Mouse (Mus musculus) C2C12 (cell line): ENCODE results near the gene Zbtb17. TPM values are rescaled to one million over a fixed set of nuclear protein-coding genes. Genes with fewer than 3 reads are reported as not detected.

Experiments used
- H3K27me3 ChIP-seq: one replicate; pipeline ENCODE4 v1.6.1; 2011; ENCODE audit not compliant: control insufficient read depth, insufficient read depth, insufficient read length
- H3K36me3 ChIP-seq: one replicate; pipeline ENCODE4 v1.6.1; 2011; ENCODE audit not compliant: control insufficient read depth, insufficient read depth
- H3K4me3 ChIP-seq: one replicate; pipeline ENCODE4 v1.5.1; 2011; ENCODE audit warnings: mild to moderate bottlenecking, control low read depth; ENCODE audit not compliant: poor library complexity, insufficient read depth, severe bottlenecking
- H3K79me2 ChIP-seq: one replicate; pipeline ENCODE4 v1.6.1; 2011; ENCODE audit not compliant: control insufficient read depth, insufficient read depth
- H3K79me3 ChIP-seq: one replicate; pipeline ENCODE4 v1.6.1; 2011; ENCODE audit warnings: low read depth, control low read depth
- H3ac ChIP-seq: one replicate; pipeline ENCODE3; 2011; ENCODE audit warnings: low read depth; ENCODE audit not compliant: control insufficient read depth, insufficient read length
- CEBPB ChIP-seq: IDR thresholded peaks from one replicate; pipeline ENCODE4 v1.6.1; 2011; ENCODE audit warnings: low read depth, mild to moderate bottlenecking, control low read depth, moderate library complexity
- CTCF ChIP-seq: IDR thresholded peaks from one replicate; pipeline ENCODE4 v1.5.1; 2011; ENCODE audit not compliant: control insufficient read depth, insufficient read depth, insufficient read length
- FOSL1 ChIP-seq: IDR thresholded peaks from one replicate; pipeline ENCODE4 v1.8.0; 2011; ENCODE audit warnings: mild to moderate bottlenecking, low read length; ENCODE audit not compliant: poor library complexity, insufficient read depth, severe bottlenecking
- MAX ChIP-seq: IDR thresholded peaks from one replicate; pipeline ENCODE4 v1.6.1; 2011; ENCODE audit warnings: mild to moderate bottlenecking, control low read depth
- MYOD1 ChIP-seq: IDR thresholded peaks from one replicate; pipeline ENCODE4 v1.6.1; 2011; ENCODE audit warnings: low read depth; ENCODE audit not compliant: control insufficient read depth, insufficient read length
- MYOG ChIP-seq: IDR thresholded peaks from one replicate; pipeline ENCODE4 v1.6.1; 2011; ENCODE audit not compliant: control insufficient read depth, insufficient read length; ENCODE audit errors: extremely low read depth
- USF1 ChIP-seq: IDR thresholded peaks from one replicate; pipeline ENCODE4 v1.6.1; 2011; ENCODE audit warnings: low read depth, mild to moderate bottlenecking, control low read depth, moderate library complexity
- polyA plus RNA-seq: library from polyadenylated mRNA; unstranded; fragments of >200 nt; fragmentation: generic; extraction: Trizol; gene quantifications from one replicate; pipeline ENCODE4 v1.2.1, GENCODE M21; 2012; ENCODE audit warnings: missing spikeins

Zbtb17 gene
- polyA plus RNA-seq, 1 experiment: 30.3 TPM

- Histone ChIP-seq H3K79me3 (no peaks in the 10 kb centered on the region), H3K36me3 (no peaks in the 10 kb centered on the region), H3K79me2 (no peaks in the 10 kb centered on the region), H3K27me3 (no peaks in the 10 kb centered on the region), H3ac (no peak overlapping the region), H3K4me3 (no peak overlapping the region)
- TF ChIP-seq FOSL1 (no peak), MYOG (no peak), USF1 (no peak), CTCF (no peak), MYOD1 (no peak), MAX (no peak), CEBPB (no peak)
These were observed 20.6 kb upstream of the Zbtb17 start for GRCm38 (mm10) chr4:141423691-141424431.

DNA sequence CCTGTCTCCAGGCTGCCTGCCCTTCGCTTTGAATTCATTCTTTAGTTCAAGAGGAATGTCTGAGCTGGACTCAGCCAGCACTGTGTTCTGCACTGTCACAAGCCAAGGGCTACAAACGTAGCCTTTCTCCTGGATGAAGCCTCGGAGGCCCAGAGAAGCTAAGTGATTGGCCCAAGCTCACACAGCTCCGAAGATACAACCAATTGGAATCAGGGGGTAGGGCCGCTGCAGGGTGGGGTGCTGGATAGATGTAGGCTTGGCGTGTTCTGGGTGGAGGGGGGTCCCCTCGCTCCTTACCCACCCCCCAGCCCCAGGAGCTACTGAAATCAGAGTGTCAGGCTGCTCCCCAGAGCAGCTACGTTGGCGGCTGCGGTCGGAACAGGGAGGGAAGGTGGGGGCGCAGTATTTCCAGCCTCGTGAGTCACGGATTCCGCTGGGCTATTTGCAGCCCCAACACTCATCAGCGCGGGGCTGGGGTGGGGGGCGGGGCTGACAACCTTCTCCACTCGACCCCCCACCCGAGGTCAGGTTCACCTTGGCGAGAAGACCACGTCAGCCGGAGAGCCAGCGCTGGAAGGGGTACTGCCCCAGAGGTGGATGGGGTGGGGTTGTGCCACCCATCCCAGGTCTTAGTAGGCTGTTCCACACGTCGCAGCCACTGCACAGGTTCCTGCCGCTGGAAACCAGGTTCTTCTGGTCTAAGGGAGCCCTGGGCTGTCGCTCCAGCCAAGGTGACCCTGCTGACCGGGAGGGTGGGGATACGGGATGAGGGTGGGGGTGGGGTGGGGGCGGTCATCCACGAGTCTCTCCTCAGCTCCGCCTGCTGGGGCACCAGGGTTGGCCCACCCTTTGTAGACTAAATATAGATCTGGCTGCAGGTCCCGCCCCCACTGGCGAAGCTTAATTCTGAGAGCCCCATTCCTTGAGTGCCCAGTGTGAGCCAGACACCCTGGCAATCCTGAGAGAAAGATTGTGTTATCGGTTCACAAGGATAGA, 18.7 kb upstream of the Zbtb17 start:
- H3K36me3 ChIP-seq: no peaks in the 10 kb centered on the region
- peak; percentile 8 for TF ChIP-seq FOSL1
- TF ChIP-seq MYOG: no peak
- no peak for TF ChIP-seq MYOD1
- TF ChIP-seq CTCF: no peak
- no peak for TF ChIP-seq MAX
- no peaks in the 10 kb centered on the region for H3K79me2 ChIP-seq
- no peaks in the 10 kb centered on the region for H3K27me3 ChIP-seq
- H3K79me3 ChIP-seq: no peaks in the 10 kb centered on the region
- H3K4me3 ChIP-seq: peak overlapping the region; percentile 26
- peak overlapping the region; percentile 63 for H3ac ChIP-seq

DNA sequence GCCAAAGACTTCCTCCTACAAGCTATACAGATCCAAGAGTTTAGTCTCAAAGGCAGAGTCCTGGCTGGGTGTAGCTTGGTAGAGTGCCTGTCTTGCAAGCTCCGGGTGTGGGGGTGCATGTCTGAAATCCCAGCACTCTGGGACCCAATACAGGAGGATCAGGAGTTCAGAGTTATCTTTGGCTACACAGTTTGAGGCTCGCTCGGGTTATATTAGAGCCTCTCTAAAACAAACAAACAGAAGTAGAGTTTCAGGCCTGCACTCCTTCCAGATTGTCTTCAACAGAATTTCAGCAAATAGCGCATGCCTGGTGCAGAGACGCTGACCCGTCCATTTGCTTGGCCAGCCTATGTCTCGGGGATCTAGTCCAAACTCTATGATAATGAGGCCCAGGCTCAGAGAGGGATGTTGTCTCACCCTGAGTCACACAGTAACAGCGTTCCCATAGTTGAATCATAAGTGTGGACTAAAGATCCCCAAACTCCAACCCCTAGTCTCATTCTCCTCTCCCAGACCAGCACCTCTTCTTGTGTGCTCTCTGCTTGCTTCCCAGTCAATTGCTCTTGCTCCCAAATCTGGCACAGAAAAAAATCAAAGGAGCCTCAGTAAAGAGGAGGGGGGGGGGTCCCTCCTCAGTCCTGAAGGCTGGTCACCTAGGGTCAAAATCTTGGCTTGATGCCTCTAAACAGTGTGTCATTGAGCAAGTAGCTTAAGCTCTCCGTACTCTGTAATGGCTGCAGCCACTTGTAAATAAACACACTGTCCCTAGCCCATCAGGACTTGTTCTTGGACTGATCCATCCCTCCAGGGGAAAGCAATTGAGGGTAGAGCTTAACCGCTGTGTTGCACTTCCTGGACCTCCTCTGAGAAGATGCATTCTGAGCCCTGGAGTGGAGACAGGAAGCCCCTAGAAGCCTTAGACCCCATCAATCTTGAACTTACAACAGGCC, 17.4 kb upstream of the Zbtb17 start:
- Histone ChIP-seq H3K79me3 (no peaks in the 10 kb centered on the region), H3K4me3 (no peak overlapping the region), H3K36me3 (no peaks in the 10 kb centered on the region), H3K27me3 (no peaks in the 10 kb centered on the region), H3K79me2 (no peaks in the 10 kb centered on the region), H3ac (no peak overlapping the region)
- TF ChIP-seq USF1 (no peak), MYOD1 (no peak), MAX (no peak), MYOG (no peak), CTCF (no peak), FOSL1 (no peak), CEBPB (no peak)

DNA sequence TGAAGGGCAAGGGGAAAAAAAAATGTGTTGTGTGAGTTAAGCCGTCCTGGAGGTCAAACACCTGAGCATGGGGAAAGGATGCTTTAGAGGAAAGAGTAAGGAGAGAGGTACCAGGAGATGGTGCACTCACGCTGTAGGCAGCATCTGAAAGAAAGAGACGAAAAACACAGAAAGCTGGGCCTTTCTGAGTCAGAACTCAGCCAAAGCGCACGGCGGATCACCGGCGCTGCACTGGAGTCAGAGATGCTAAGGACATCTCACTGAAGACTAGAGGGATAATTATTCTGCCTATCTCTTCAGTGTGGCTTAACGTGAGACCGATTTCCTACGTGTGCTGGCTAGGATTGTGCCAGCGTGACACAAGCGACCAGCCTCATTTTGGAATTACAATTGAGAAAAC, 16.5 kb upstream of the Zbtb17 start:
- Histone ChIP-seq H3K79me2 (no peaks in the 10 kb centered on the region), H3K36me3 (no peaks in the 10 kb centered on the region), H3ac (no peak overlapping the region), H3K27me3 (no peaks in the 10 kb centered on the region), H3K79me3 (no peaks in the 10 kb centered on the region), H3K4me3 (no peak overlapping the region)
- no peak for TF ChIP-seq FOSL1
- no peak for TF ChIP-seq MYOG
- no peak for TF ChIP-seq CTCF
- no peak for TF ChIP-seq MYOD1
- TF ChIP-seq USF1: no peak
- TF ChIP-seq MAX: no peak
- TF ChIP-seq CEBPB: no peak

DNA sequence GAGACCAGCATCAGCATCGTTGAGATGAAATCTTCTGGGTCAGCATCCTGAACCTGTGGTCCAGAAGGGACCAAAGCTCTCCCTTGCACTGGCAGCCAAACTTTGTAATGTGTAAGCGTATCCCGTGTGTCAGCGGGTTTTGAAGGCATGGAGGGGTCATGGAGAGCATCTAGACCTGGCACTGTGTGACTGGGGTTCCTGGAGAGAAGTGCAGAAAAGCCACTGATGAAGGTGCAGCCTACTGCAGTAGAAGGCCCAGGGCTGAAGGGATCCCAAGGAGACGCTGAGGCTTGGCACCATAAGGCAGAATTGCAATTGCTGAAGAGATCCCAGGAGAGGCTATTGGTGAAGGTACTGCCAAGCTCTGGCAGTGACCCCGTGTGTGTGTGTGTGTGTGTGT, 15.1 kb upstream of the Zbtb17 start:
- Histone ChIP-seq H3K4me3 (no peak overlapping the region), H3K27me3 (no peaks in the 10 kb centered on the region), H3K79me3 (no peaks in the 10 kb centered on the region), H3ac (no peak overlapping the region), H3K79me2 (no peaks in the 10 kb centered on the region), H3K36me3 (no peaks in the 10 kb centered on the region)
- TF ChIP-seq MAX (no peak), FOSL1 (no peak), MYOD1 (no peak), CTCF (no peak), USF1 (no peak), CEBPB (no peak), MYOG (no peak)
